Mouse (Mus musculus): ENCODE results near the gene Gemin6.
"Not testable (repeated sequence)": the region's sequence is repeated elsewhere in the genome, so short reads cannot be mapped to it uniquely, and the experiment has no call there.

Gemin6 gene

GRCm38 (mm10) chr17:80234376-80234775 is 10.1 kb downstream of the Gemin6 start:
- no peak for DNase-seq (ENCODE audit: low read depth, low spot score)

GRCm38 (mm10) chr17:80235477-80235876 is 11.2 kb downstream of the Gemin6 start:
- no peak for DNase-seq (ENCODE audit: low read depth, low spot score)

GRCm38 (mm10) chr17:80236805-80237204 is 12.6 kb downstream of the Gemin6 start:
- DNase-seq (ENCODE audit: low read depth, low spot score) = no peak

GRCm38 (mm10) chr17:80237475-80237874 is 13.2 kb downstream of the Gemin6 start:
- no peak for DNase-seq (ENCODE audit: low read depth, low spot score)

GRCm38 (mm10) chr17:80241594-80241993 is 17.4 kb downstream of the Gemin6 start:
- DNase-seq (ENCODE audit: low read depth, low spot score) = no peak

GRCm38 (mm10) chr17:80243116-80243515 is 18.9 kb downstream of the Gemin6 start:
- DNase-seq (ENCODE audit: low read depth, low spot score) = no peak

GRCm38 (mm10) chr17:80252757-80253525 is 28.7 kb downstream of the Gemin6 start:
- no peak for DNase-seq (ENCODE audit: low read depth, low spot score)

- no peak for DNase-seq (ENCODE audit: low read depth, low spot score)
These were observed 30.2 kb downstream of the Gemin6 start for GRCm38 (mm10) chr17:80254421-80254820.

GRCm38 (mm10) chr17:80255208-80255607 is 31.0 kb downstream of the Gemin6 start:
- no peak for DNase-seq (ENCODE audit: low read depth, low spot score)

GRCm38 (mm10) chr17:80267065-80267464 is 42.8 kb downstream of the Gemin6 start:
- DNase-seq (ENCODE audit: low read depth, low spot score) = no peak

- no peak for DNase-seq (ENCODE audit: low read depth, low spot score)
These were observed 43.9 kb downstream of the Gemin6 start for GRCm38 (mm10) chr17:80268151-80268550.

- DNase-seq (ENCODE audit: low read depth, low spot score) = not testable (repeated sequence)
These were observed 46.4 kb downstream of the Gemin6 start for GRCm38 (mm10) chr17:80270622-80271021.

All from c-Kit-negative CD71-positive TER-119-positive erythroid progenitor cells, embryonic 14.5 days (primary cell).